ENCODE assay signal across 35 mouse cellular contexts in the genomic region with DNA sequence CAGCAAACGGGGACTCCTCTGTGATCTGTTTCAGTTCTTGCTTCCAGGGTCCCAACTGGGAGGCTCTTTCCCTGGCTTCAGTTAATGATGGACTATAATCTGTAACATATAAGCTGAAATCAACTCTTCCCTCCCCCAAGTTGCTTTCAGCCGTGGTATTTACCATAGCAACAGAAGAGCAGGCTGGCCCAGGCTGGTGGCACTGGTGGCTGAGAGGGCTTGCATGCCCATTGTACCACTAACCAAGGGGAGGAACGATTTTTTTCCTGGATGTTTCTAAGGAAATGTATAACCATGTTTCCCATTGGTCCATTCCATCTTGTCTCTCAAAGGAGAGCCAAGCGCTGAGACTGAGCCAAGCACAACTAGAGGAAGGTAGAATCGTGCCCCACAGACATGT. TPM values are rescaled to one million over a fixed set of nuclear protein-coding genes. Genes with fewer than 3 reads are reported as not detected.
"Had no signal": no experiment of that assay in that cellular context is flagged by ENCODE, and none has a peak within 500 bp of the region (broad histone marks: within the 10 kb centered on the region; RNA-seq: fewer than 3 reads in every experiment).

No protein-coding gene starts in this region.

- H3K9me3 ChIP-seq: heart, embryonic 10.5 days; heart, embryonic 12.5 days; heart, embryonic 13.5 days; heart, embryonic 15.5 days; hindbrain, embryonic 10.5 days; hindbrain, embryonic 12.5 days; hindbrain, embryonic 13.5 days; hindbrain, embryonic 15.5 days; intestine, embryonic 15.5 days had no signal

- H3K36me3 ChIP-seq: heart, embryonic 10.5 days; heart, embryonic 12.5 days; heart, embryonic 13.5 days; heart, embryonic 15.5 days; hindbrain, embryonic 10.5 days; hindbrain, embryonic 12.5 days; hindbrain, embryonic 13.5 days; hindbrain, embryonic 15.5 days; intestine, embryonic 15.5 days had no signal

- H3K4me2 ChIP-seq: heart, embryonic 11.5 days; heart, embryonic 12.5 days; heart, embryonic 13.5 days; heart, embryonic 15.5 days; hindbrain, embryonic 12.5 days; hindbrain, embryonic 13.5 days; hindbrain, embryonic 14.5 days; hindbrain, embryonic 15.5 days; intestine, embryonic 15.5 days had no signal

- DNase-seq: heart, adult 18-20 months; heart, adult 2 months; heart, postnatal 10 days; heart, postnatal 14 days; heart, postnatal 36 days; heart, postnatal 4 days; kidney, adult 18-20 months; kidney, adult 8-10 months; kidney, adult 9 months; kidney, postnatal 14 days; kidney, postnatal 25 days; layer of hippocampus, adult 9-11 months; layer of hippocampus, postnatal 36 days had no signal

- H3K27ac ChIP-seq: heart, adult 2 months; heart, embryonic 10.5 days; heart, embryonic 13.5 days; heart, embryonic 15.5 days; hindbrain, embryonic 10.5 days; hindbrain, embryonic 12.5 days; hindbrain, embryonic 13.5 days; hindbrain, embryonic 14.5 days; hindbrain, embryonic 15.5 days; hindbrain, postnatal 0 days; intestine, embryonic 15.5 days; layer of hippocampus, adult 2 months; left cerebral cortex, adult 2 months had no signal

- H3K4me1 ChIP-seq: heart, embryonic 10.5 days; heart, embryonic 12.5 days; heart, embryonic 13.5 days; heart, embryonic 15.5 days; intestine, embryonic 15.5 days had no signal

- ATAC-seq: hindbrain, embryonic 16.5 days; hindbrain, postnatal 0 days; inflammation-experienced regulatory T-cells, adult 6 months; intestine, embryonic 15.5 days; intestine, embryonic 16.5 days; intestine, postnatal 0 days had no signal

- H3K9ac ChIP-seq: heart, embryonic 12.5 days; heart, embryonic 13.5 days; heart, embryonic 15.5 days; hindbrain, embryonic 12.5 days; hindbrain, embryonic 13.5 days; hindbrain, embryonic 14.5 days; hindbrain, embryonic 15.5 days; intestine, embryonic 15.5 days had no signal

- H3K4me3 ChIP-seq: heart, adult 2 months; heart, embryonic 10.5 days; heart, embryonic 12.5 days; heart, embryonic 13.5 days; heart, embryonic 15.5 days; hindbrain, embryonic 10.5 days; hindbrain, embryonic 12.5 days; hindbrain, embryonic 13.5 days; hindbrain, embryonic 15.5 days; intestine, embryonic 15.5 days; layer of hippocampus, adult 2 months; left cerebral cortex, adult 2 months had no signal

RNA-seq across cellular contexts. Expression of gene Foxn4, which starts 14.8 kb away (rescaled TPM):
- polyA plus RNA-seq: heart, embryonic 10.5 days; heart, embryonic 11.5 days; heart, embryonic 12.5 days; heart, embryonic 13.5 days; heart, embryonic 14.5 days; heart, postnatal 0 days; inflammation-experienced regulatory T-cells, adult 6 months; intestine, embryonic 14.5 days; intestine, embryonic 15.5 days; intestine, embryonic 16.5 days; intestine, postnatal 0 days; large intestine, adult 2 months had no signal
